Mouse (Mus musculus): Measurements from ENCODE around the gene Zfp428.

DNA sequence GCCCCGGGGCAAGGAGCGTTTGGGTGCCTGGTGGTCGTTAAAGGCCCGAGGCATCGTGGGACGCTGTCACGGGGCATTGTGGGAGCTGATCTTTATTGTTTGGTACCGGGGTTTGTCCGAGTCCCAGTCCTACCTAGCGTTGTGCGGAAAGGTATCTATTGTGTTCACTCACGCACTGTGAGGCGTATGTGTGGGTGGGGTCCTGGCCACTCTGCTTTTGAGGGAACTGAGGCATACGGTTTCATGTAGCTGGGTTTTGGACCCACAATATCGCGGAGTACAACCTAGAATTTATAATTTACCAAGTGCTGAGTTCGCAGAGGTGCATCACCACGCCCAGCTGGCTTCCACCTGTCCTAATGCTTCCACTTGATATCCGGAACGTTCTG lies 914 bp downstream of the Zfp428 start:
- TF ChIP-seq MXI1 (IDR thresholded peaks at IDR 0.05; ENCODE audit: low read depth, low read length): no peak; the same call in 1 of the 2 replicates
- 0 out of 2 replicates have a peak, but pooled peaks have one; percentile 4 for TF ChIP-seq HCFC1 (IDR thresholded peaks at IDR 0.05; ENCODE audit: low read depth, low read length)
- no peak for TF ChIP-seq NELFE (IDR thresholded peaks at IDR 0.05; ENCODE audit: low read depth, low read length)
- TF ChIP-seq MAX (IDR thresholded peaks at IDR 0.05; ENCODE audit: low read length): no peak
